Mouse (Mus musculus) heart, adult 2 months (tissue): ENCODE results near the gene Adam19.

Source experiments
- CTCF ChIP-seq: fragments of 200-600 bp; IDR thresholded peaks from 2 replicates; pipeline ENCODE4 v1.8.1; 2022; ENCODE audit warnings: antibody characterized with exemption, mild to moderate bottlenecking, moderate library complexity
- EP300 ChIP-seq: fragments of 200-500 bp; IDR thresholded peaks from 2 replicates; pipeline ENCODE4 v1.6.1; 2011; ENCODE audit warnings: low read depth, low read length, control low read depth; ENCODE audit not compliant: insufficient read depth
- POLR2A ChIP-seq: fragments of 200-500 bp; IDR thresholded peaks from 2 replicates; pipeline ENCODE4 v1.6.1; 2011; ENCODE audit warnings: mild to moderate bottlenecking, low read depth, low read length, control low read depth; ENCODE audit not compliant: insufficient read depth

- TF ChIP-seq CTCF (no peak), EP300 (no peak), POLR2A (no peak)
Observed at GRCm38 (mm10) chr11:46145163-46145875, 89.5 kb downstream of the Adam19 start.
